Mouse (Mus musculus) kidney, postnatal 0 days (tissue): ENCODE data around the gene Gm10271. TPM values are rescaled to one million over a fixed set of nuclear protein-coding genes. Genes with fewer than 3 reads are reported as not detected.
A peak's percentile ranks its signal among the peaks of the same experiment; 100 is the strongest.

Experiments
- ATAC-seq: fragments of 200-750 bp; cut with Nextera tagmentation; replicated peaks from 2 replicates; pipeline ENCODE4 v1.8.0; 2017; ENCODE audit warnings: low read depth, moderate number of reproducible peaks, moderate TSS enrichment, moderate library complexity; ENCODE audit not compliant: low FRiP score
- DNase-seq: peaks from one replicate; pipeline ENCODE4 v3.0.0-alpha.2; 2016; ENCODE audit warnings: low spot score
- H3K27ac ChIP-seq: fragments of 300-500 bp; sonication (generic); 2 replicates; pipeline ENCODE4 v1.5.1; 2014; ENCODE audit warnings: mild to moderate bottlenecking
- H3K27me3 ChIP-seq: fragments of 300-500 bp; sonication (generic); 2 replicates; pipeline ENCODE4 v1.6.1; 2014; ENCODE audit warnings: low read length, mixed read lengths; ENCODE audit not compliant: insufficient read depth
- H3K36me3 ChIP-seq: fragments of 300-500 bp; sonication (generic); 2 replicates; pipeline ENCODE4 v1.6.1; 2014; ENCODE audit warnings: low read length, mixed read lengths; ENCODE audit not compliant: insufficient read depth
- H3K4me1 ChIP-seq: fragments of 300-500 bp; sonication (generic); replicated peaks from 2 replicates; pipeline ENCODE4 v1.6.1; 2014; ENCODE audit warnings: antibody characterized with exemption, low read length, mixed read lengths; ENCODE audit not compliant: insufficient read depth
- H3K4me2 ChIP-seq: fragments of 300-500 bp; sonication (generic); 2 replicates; pipeline ENCODE4 v1.6.1; 2014; ENCODE audit warnings: mild to moderate bottlenecking, low read length, moderate library complexity, mixed read lengths
- H3K4me3 ChIP-seq: fragments of 300-500 bp; sonication (generic); replicated peaks from 2 replicates; pipeline ENCODE4 v1.5.1; 2014; ENCODE audit warnings: low read depth, low read length
- H3K9ac ChIP-seq: fragments of 300-500 bp; sonication (generic); 2 replicates; pipeline ENCODE4 v1.6.1; 2014; ENCODE audit warnings: low read depth, low read length
- H3K9me3 ChIP-seq: fragments of 300-500 bp; sonication (generic); replicated peaks from 2 replicates; pipeline ENCODE4 v1.6.1; 2016; ENCODE audit warnings: low read length, inconsistent platforms, mixed read lengths
- CTCF ChIP-seq: IDR thresholded peaks from 2 replicates; pipeline ENCODE4 v1.5.1; 2016; ENCODE audit warnings: antibody characterized with exemption, low read depth, mild to moderate bottlenecking, moderate library complexity
- WGBS: fragments of 180-500 bp; shearing (Covaris S2); extraction: QIAGEN DNeasy Blood & Tissue Kit; methylation state at CpG from one replicate; pipeline ENCODE4 v1.1.7; 2014; 5-methylcytosine and 5-hydroxymethylcytosine counted together
- polyA plus RNA-seq: library from polyadenylated mRNA; unstranded; fragments of >200 nt; fragmentation: Nextera tagmentation; extraction: Ambion mirVana; gene quantifications from 2 replicates; pipeline ENCODE4 v1.2.1, GENCODE M21; 2015

Gene Gm10271
- polyA plus RNA-seq, 1 experiment from 2014 or later = not detected

DNA sequence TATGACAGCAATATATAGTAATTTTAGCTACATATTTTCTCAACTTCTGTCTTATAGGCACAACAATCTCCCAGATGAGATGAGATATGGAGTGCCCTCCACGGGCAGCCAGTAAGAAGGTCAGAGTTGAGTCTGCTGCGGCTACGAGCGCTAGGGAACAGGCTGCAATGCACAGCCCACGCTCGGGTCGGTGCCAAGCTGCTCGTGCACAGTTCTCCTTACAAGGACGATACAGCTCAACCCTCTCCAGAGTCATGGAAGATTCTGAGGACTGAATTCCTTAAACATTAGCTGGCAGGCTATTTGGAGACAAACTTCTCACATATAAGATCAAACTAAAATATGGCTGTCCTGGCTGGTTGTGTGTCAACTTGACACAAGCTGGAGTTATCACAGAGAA, 57.8 kb downstream of the Gm10271 start:
- Histone ChIP-seq H3K36me3 (peaks cover 33% of the 10 kb centered on the region), H3K27me3 (no peaks in the 10 kb centered on the region), H3K27ac (no peak overlapping the region), H3K9me3 (no peaks in the 10 kb centered on the region), H3K4me2 (no peak overlapping the region), H3K9ac (no peak overlapping the region), H3K4me3 (no peak overlapping the region), H3K4me1 (no peaks in the 10 kb centered on the region)
- ATAC-seq (no peak), DNase-seq (peak; percentile 20)
- no peak for TF ChIP-seq CTCF
- 79% methylated on average over 9 of the region's 9 CpGs for WGBS

DNA sequence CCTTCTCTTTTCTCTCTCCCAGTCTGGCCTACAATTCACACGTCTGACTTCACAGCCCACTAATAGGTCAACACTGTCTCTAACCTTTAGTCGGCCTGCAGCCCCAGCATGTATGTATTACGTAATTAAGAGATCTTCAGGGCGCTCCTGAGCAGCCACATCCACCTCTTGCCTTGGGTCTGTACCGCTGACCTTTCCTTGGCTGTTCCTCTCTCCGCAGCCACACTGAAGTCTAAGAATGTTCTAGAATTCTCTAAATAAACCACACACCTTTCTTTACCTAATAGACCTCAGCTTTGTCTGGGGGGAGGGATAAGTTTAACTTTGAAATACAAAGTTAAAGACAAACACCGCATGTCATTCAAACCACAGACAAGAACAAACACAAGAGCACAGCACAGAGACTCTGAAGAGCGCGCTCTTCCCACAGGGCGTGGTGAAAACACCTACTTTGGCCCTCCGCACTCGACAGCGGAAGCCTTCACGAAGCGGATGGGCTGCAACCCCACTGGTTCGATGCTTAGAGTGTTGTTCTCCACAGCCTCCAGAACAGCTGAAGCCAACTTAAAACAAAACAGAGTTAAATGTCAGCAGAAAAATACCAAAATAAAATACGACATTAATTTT, 58.6 kb downstream of the Gm10271 start:
- ATAC-seq = no peak
- no peak for TF ChIP-seq CTCF
- H3K27ac ChIP-seq = no peak overlapping the region
- H3K4me1 ChIP-seq = no peaks in the 10 kb centered on the region
- peaks cover 36% of the 10 kb centered on the region for H3K36me3 ChIP-seq
- H3K9me3 ChIP-seq = no peaks in the 10 kb centered on the region
- no peak overlapping the region for H3K4me2 ChIP-seq
- no peaks in the 10 kb centered on the region for H3K27me3 ChIP-seq
- 81% methylated on average over 17 of the region's 17 CpGs for WGBS
- H3K4me3 ChIP-seq = no peak overlapping the region
- DNase-seq = no peak
- H3K9ac ChIP-seq = no peak overlapping the region

DNA sequence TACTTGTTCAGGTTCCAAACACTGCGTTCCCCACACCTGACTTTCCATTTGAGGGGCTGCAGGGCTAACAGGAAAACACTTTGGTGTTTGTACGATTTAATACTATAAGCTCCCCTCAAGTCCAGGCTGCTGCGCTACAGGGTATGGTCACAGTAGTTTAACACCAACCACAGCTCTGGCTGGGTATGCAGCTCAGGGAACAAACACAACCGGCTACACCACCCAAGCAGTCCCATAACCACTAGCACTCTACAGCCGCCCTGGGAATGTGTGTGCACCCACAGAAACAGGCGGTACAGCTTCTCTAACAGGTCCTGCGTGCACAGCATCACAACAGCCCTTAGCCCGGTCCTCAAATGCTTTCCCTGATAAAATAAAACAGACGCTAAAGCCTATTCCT, 59.6 kb downstream of the Gm10271 start:
- ATAC-seq = no peak
- DNase-seq = no peak

DNA sequence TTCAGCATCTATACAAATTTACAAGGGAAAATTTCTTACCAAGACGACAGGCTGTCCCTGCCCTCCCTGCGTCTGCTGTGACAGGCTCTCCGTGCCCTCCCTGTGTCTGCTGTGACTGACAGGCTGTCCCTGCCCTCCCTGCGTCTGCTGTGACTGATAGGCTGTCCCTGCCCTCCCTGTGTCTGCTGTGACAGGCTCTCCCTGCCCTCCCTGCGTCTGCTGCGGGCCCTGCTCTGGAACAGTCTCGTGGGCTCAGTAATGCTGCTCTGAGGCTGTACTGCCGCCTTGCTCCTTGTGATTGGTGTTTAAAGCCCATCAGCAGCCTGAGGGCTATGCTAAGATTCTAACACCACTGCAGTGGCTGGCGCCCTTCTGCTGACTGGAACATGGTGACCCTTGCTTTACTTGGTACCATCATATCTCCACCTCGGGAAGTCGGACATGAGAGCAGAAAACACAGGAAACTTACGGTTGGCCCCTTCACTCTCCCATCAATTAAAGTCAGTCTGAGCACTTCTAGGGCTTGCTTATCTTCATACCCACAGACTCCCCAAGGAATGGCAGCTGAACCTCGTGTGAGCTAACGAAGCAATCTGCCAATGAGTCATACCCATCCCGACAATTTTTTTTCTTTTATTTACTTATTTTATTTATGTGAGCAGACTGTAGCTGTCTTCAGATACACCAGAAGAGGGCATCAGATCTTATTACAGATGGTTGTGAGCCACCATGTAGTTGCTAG, 63.3 kb downstream of the Gm10271 start:
- WGBS = 73% methylated on average over 15 of the region's 15 CpGs
- DNase-seq (no peak), ATAC-seq (no peak)
- H3K36me3 ChIP-seq = peaks cover 46% of the 10 kb centered on the region
- no peak overlapping the region for H3K4me3 ChIP-seq
- no peak overlapping the region for H3K4me2 ChIP-seq
- H3K27me3 ChIP-seq = no peaks in the 10 kb centered on the region
- no peaks in the 10 kb centered on the region for H3K4me1 ChIP-seq
- no peak overlapping the region for H3K27ac ChIP-seq
- TF ChIP-seq CTCF = no peak
- H3K9ac ChIP-seq = no peak overlapping the region
- no peaks in the 10 kb centered on the region for H3K9me3 ChIP-seq

More for the DNA sequence above, 59.6 kb downstream of the Gm10271 start:
- H3K4me1 ChIP-seq = no peaks in the 10 kb centered on the region
- H3K4me3 ChIP-seq = no peak overlapping the region
- H3K36me3 ChIP-seq = peaks cover 31% of the 10 kb centered on the region
- WGBS = 94% methylated on average over 9 of the region's 9 CpGs
- no peak overlapping the region for H3K4me2 ChIP-seq
- H3K9ac ChIP-seq = no peak overlapping the region
- no peaks in the 10 kb centered on the region for H3K9me3 ChIP-seq
- TF ChIP-seq CTCF = no peak
- H3K27ac ChIP-seq = no peak overlapping the region
- no peaks in the 10 kb centered on the region for H3K27me3 ChIP-seq

Other genes with a start within 250 kb of the Gm10271 start
- 0.04 and 0.06 TPM in 2 replicates for gene Myrfl, start 75.7 kb downstream of the Gm10271 start, polyA plus RNA-seq
- 173 and 176 TPM in 2 replicates for gene Rab3ip, start 21.8 kb downstream of the Gm10271 start, polyA plus RNA-seq
- gene Best3, start 13.7 kb upstream of the Gm10271 start, polyA plus RNA-seq = 0.11 and 0.22 TPM in 2 replicates
- not detected in 2 replicates for gene Lrrc10, start 72.7 kb upstream of the Gm10271 start, polyA plus RNA-seq
- 183 and 198 TPM in 2 replicates for gene Cct2, start 91.2 kb upstream of the Gm10271 start, polyA plus RNA-seq
- 17.8 and 18.5 TPM in 2 replicates for gene Frs2, start 175.9 kb upstream of the Gm10271 start, polyA plus RNA-seq